Mouse (Mus musculus): ENCODE data around the gene Rprd2.
"Not testable (repeated sequence)": the region's sequence is repeated elsewhere in the genome, so short reads cannot be mapped to it uniquely, and the experiment has no call there.

Gene Rprd2

GRCm38 (mm10) chr3:95818571-95819288 is at the start of gene Rprd2:
TSS of gene Rprd2 (minus strand) at chr3:95818863.
- in situ Hi-C loops (cut with MboI, MseI), result no loop called here

GRCm38 (mm10) chr3:95867408-95867807 is 48.7 kb upstream of the Rprd2 start:
- in situ Hi-C loops (cut with MboI, MseI), result loop anchor here in 1 of 2 experiments (5.0 kb wide), 1 partner anchor 190 kb away; the partner anchor contains the start of gene Vps45

GRCm38 (mm10) chr3:95866071-95866470 is 47.4 kb upstream of the Rprd2 start:
- in situ Hi-C loops (cut with MboI, MseI), result loop anchor here in 1 of 2 experiments (5.0 kb wide), 1 partner anchor 191 kb away; the partner anchor contains the start of gene Vps45

GRCm38 (mm10) chr3:95865571-95865970 is 46.9 kb upstream of the Rprd2 start:
- in situ Hi-C loops (cut with MboI, MseI), result loop anchor here in 1 of 2 experiments (5.0 kb wide), 1 partner anchor 192 kb away; the partner anchor contains the start of gene Vps45

GRCm38 (mm10) chr3:95865050-95865449 is 46.4 kb upstream of the Rprd2 start:
- in situ Hi-C loops (cut with MboI, MseI), result loop anchor here in 1 of 2 experiments (5.0 kb wide), 1 partner anchor 192 kb away; the partner anchor contains the start of gene Vps45

GRCm38 (mm10) chr3:95863578-95863977 is 44.9 kb upstream of the Rprd2 start:
- in situ Hi-C loops (cut with MboI, MseI), result no loop called here

- in situ Hi-C loops (cut with MboI, MseI), result no loop called here
These were observed 43.1 kb upstream of the Rprd2 start for GRCm38 (mm10) chr3:95861796-95862195.

- in situ Hi-C loops (cut with MboI, MseI), result no loop called here
These were observed 42.6 kb upstream of the Rprd2 start for GRCm38 (mm10) chr3:95861216-95861615.

- in situ Hi-C loops (cut with MboI, MseI), result no loop called here
These were observed 41.7 kb upstream of the Rprd2 start for GRCm38 (mm10) chr3:95860323-95860722.

- in situ Hi-C loops (cut with MboI, MseI), result not testable (repeated sequence)
These were observed 39.6 kb upstream of the Rprd2 start for GRCm38 (mm10) chr3:95858278-95858677.

- in situ Hi-C loops (cut with MboI, MseI), result not testable (repeated sequence)
These were observed 38.4 kb upstream of the Rprd2 start for GRCm38 (mm10) chr3:95857050-95857449.

- in situ Hi-C loops (cut with MboI, MseI), result no loop called here
These were observed 37.5 kb upstream of the Rprd2 start for GRCm38 (mm10) chr3:95856115-95856514.

- in situ Hi-C loops (cut with MboI, MseI), result no loop called here
These were observed 36.9 kb upstream of the Rprd2 start, which contains the start of gene Prpf3 for GRCm38 (mm10) chr3:95855502-95856089. TSS of gene Prpf3 (minus strand) at chr3:95855885.

- in situ Hi-C loops (cut with MboI, MseI), result no loop called here
These were observed 32.7 kb upstream of the Rprd2 start for GRCm38 (mm10) chr3:95851317-95851716.

- in situ Hi-C loops (cut with MboI, MseI), result no loop called here
These were observed 31.9 kb upstream of the Rprd2 start for GRCm38 (mm10) chr3:95850611-95851010.

- in situ Hi-C loops (cut with MboI, MseI), result loop anchor here in 1 of 2 experiments (10.0 kb wide), 1 partner anchor 508 kb away; no protein-coding TSS in a partner anchor
These were observed 24.0 kb upstream of the Rprd2 start for GRCm38 (mm10) chr3:95842503-95843214.

GRCm38 (mm10) chr3:95839250-95839649 is 20.6 kb upstream of the Rprd2 start:
- in situ Hi-C loops (cut with MboI, MseI), result loop anchor here in 1 of 2 experiments (5.0 to 10.0 kb wide), 2 partner anchors 62 to 504 kb away; no protein-coding TSS in a partner anchor

- in situ Hi-C loops (cut with MboI, MseI), result no loop called here
These were observed 10.4 kb upstream of the Rprd2 start for GRCm38 (mm10) chr3:95829053-95829452.

GRCm38 (mm10) chr3:95826275-95826674 is 7.6 kb upstream of the Rprd2 start:
- in situ Hi-C loops (cut with MboI, MseI), result no loop called here

GRCm38 (mm10) chr3:95820046-95821010 is 1.7 kb upstream of the Rprd2 start:
- in situ Hi-C loops (cut with MboI, MseI), result no loop called here
